Mouse (Mus musculus) erythroblast, embryonic 14.5 days (primary cell): ENCODE results near the gene Nradd.

ENCODE experiments used
- GATA1 ChIP-seq: IDR thresholded peaks from 2 replicates; pipeline ENCODE4 v1.6.1; 2012; ENCODE audit warnings: low read length, inconsistent platforms, mixed read lengths
- TAL1 ChIP-seq: IDR thresholded peaks from 3 replicates; pipeline ENCODE4 v1.6.1; 2012; ENCODE audit warnings: low read length, inconsistent platforms, mixed read lengths

- TF ChIP-seq GATA1 (no peak), TAL1 (no peak)
These were observed 1.5 kb downstream of the Nradd start for GRCm38 (mm10) chr9:110622621-110623219.
